Mouse (Mus musculus): ENCODE data around the gene Prdx5.

GRCm38 (mm10) chr19:6911101-6912074, 1.5 kb upstream of the Prdx5 start:
- TF ChIP-seq CHD2 (IDR thresholded peaks at IDR 0.05; ENCODE audit: low read length) (no peak), BHLHE40 (IDR thresholded peaks at IDR 0.05; ENCODE audit: low read depth, low read length) (no peak), POLR2A (IDR thresholded peaks at IDR 0.05; ENCODE audit: low read depth, low read length) (no peak; the same call in 1 of the 2 replicates), ZKSCAN1 (IDR thresholded peaks at IDR 0.05; ENCODE audit: borderline replicate concordance, low read depth, low read length) (no peak), EP300 (IDR thresholded peaks at IDR 0.05; ENCODE audit: low read length) (no peak), CTCF (conservative IDR thresholded peaks at IDR 0.05 in 1 of 2, IDR thresholded peaks at IDR 0.05 in 1 of 2; ENCODE audit: low read depth in 2 of 2, low read length in 2 of 2) (no peak), TCF12 (IDR thresholded peaks at IDR 0.05; ENCODE audit: low read depth, low read length) (no peak), MYC (IDR thresholded peaks at IDR 0.05; ENCODE audit: low read depth, low read length) (no peak), CHD1 (IDR thresholded peaks at IDR 0.05; ENCODE audit: low read depth, low read length) (no peak), UBTF (IDR thresholded peaks at IDR 0.05; ENCODE audit: low read depth, low read length) (no peak), ETS1 (conservative IDR thresholded peaks at IDR 0.05; ENCODE audit: low read depth, low read length) (no peak), ZC3H11A (IDR thresholded peaks at IDR 0.05; ENCODE audit: low read depth, low read length) (no peak), KAT2A (IDR thresholded peaks at IDR 0.05; ENCODE audit: insufficient replicate concordance, low read length) (no peak), ZNF384 (IDR thresholded peaks at IDR 0.05; ENCODE audit: low read depth, low read length) (no peak)
